Mouse (Mus musculus) CH12.LX (cell line): ENCODE measurements at regions not wholly inside any gene's neighbourhood (a gene's known extent, or its start where the extent isn't known, plus 50 kb on each side); places are given as distances from the start of the nearest gene placed in this dataset.

Experiments
- DNase-seq: peaks from one replicate; pipeline ENCODE4 v3.0.0-alpha.2; 2013; ENCODE audit errors: extremely low read depth
- H3K27ac ChIP-seq: 2 replicates; pipeline ENCODE4 v1.5.1; 2012; ENCODE audit warnings: low read depth, mild to moderate bottlenecking, control low read depth, moderate library complexity; ENCODE audit not compliant: insufficient read depth
- H3K27me3 ChIP-seq: replicated peaks from 2 replicates; pipeline ENCODE3; 2012; ENCODE audit warnings: inconsistent platforms
- H3K36me3 ChIP-seq, 2 experiments: replicated peaks in 1 of 2; 2 replicates each; pipeline versions ENCODE3 to v1.6.1; 2012; ENCODE audit warnings: inconsistent platforms in 1 of 2, low read length in 1 of 2, mild to moderate bottlenecking in 1 of 2, mixed read lengths in 1 of 2, moderate library complexity in 1 of 2; ENCODE audit not compliant: control insufficient read depth in 1 of 2, insufficient read depth in 1 of 2
- H3K4me1 ChIP-seq, 2 experiments: 2 replicates each; pipeline ENCODE4 v1.6.1; 2012; ENCODE audit warnings: inconsistent platforms in 1 of 2, moderate library complexity in 1 of 2; ENCODE audit not compliant: insufficient read depth in 2 of 2, control insufficient read depth in 1 of 2
- H3K4me2 ChIP-seq: 2 replicates; pipeline ENCODE4 v1.6.1; 2012; ENCODE audit warnings: low read depth, mild to moderate bottlenecking, control low read depth; ENCODE audit not compliant: poor library complexity, insufficient read depth, severe bottlenecking
- H3K4me3 ChIP-seq, 3 experiments: fragments of 150-350 bp in 1 of 3; sonication (generic) in 1 of 3; replicated peaks in 1 of 3; 2 replicates each; pipeline versions ENCODE3 to v1.5.1; 2011 to 2012; ENCODE audit warnings: low read depth in 2 of 3, low read length in 2 of 3, mild to moderate bottlenecking in 2 of 3, moderate library complexity in 2 of 3, control low read depth in 1 of 3, improper control_type of control experiment in 1 of 3, inconsistent platforms in 1 of 3, mixed read lengths in 1 of 3; ENCODE audit not compliant: poor library complexity in 1 of 3
- H3K79me2 ChIP-seq: replicated peaks from 2 replicates; pipeline ENCODE4 v1.6.1; 2012; ENCODE audit warnings: mild to moderate bottlenecking, moderate library complexity; ENCODE audit not compliant: control insufficient read depth, poor library complexity, insufficient read depth, severe bottlenecking; ENCODE audit errors: extremely low read depth
- H3K9ac ChIP-seq: 2 replicates; pipeline ENCODE4 v1.6.1; 2012; ENCODE audit warnings: low read depth, mild to moderate bottlenecking, control low read depth, moderate library complexity; ENCODE audit not compliant: insufficient read depth
- H3K9me3 ChIP-seq: replicated peaks from 2 replicates; pipeline ENCODE3; 2012; ENCODE audit warnings: low read length, inconsistent platforms, mixed read lengths
- CHD2 ChIP-seq: IDR thresholded peaks from 2 replicates; pipeline ENCODE4 v1.6.1; 2011; ENCODE audit warnings: low read length, improper control_type of control experiment
- CTCF ChIP-seq, 2 experiments: IDR thresholded peaks in 1 of 2; conservative IDR thresholded peaks in 1 of 2; 2 replicates each; pipeline ENCODE4 v1.5.1; 2011 to 2012; ENCODE audit warnings: low read depth in 2 of 2, low read length in 2 of 2, improper control_type of control experiment in 1 of 2, inconsistent platforms in 1 of 2, mild to moderate bottlenecking in 1 of 2, moderate library complexity in 1 of 2
- ELF1 ChIP-seq: IDR thresholded peaks from 2 replicates; pipeline ENCODE4 v1.6.1; 2014; ENCODE audit warnings: low read depth, mild to moderate bottlenecking, inconsistent platforms, low read length, improper control_type of control experiment
- GABPA ChIP-seq: IDR thresholded peaks from 2 replicates; pipeline ENCODE4 v1.6.1; 2012; ENCODE audit warnings: low read depth, low read length, improper control_type of control experiment, inconsistent platforms; ENCODE audit not compliant: insufficient replicate concordance
- HCFC1 ChIP-seq: IDR thresholded peaks from 2 replicates; pipeline ENCODE4 v1.6.1; 2012; ENCODE audit warnings: low read depth, mild to moderate bottlenecking, inconsistent platforms, low read length, improper control_type of control experiment
- IRF4 ChIP-seq: IDR thresholded peaks from 2 replicates; pipeline ENCODE4 v1.6.1; 2014; ENCODE audit warnings: low read depth, mild to moderate bottlenecking, inconsistent platforms, low read length, improper control_type of control experiment
- JUN ChIP-seq: IDR thresholded peaks from 2 replicates; pipeline ENCODE4 v1.6.1; 2011; ENCODE audit warnings: low read depth, mild to moderate bottlenecking, low read length, improper control_type of control experiment, moderate library complexity; ENCODE audit not compliant: insufficient read depth
- MAX ChIP-seq: IDR thresholded peaks from 2 replicates; pipeline ENCODE4 v1.6.1; 2011; ENCODE audit warnings: low read length, improper control_type of control experiment
- MEF2A ChIP-seq: IDR thresholded peaks from 2 replicates; pipeline ENCODE4 v1.6.1; 2014; ENCODE audit warnings: low read depth, mild to moderate bottlenecking, inconsistent platforms, low read length, improper control_type of control experiment, borderline replicate concordance
- MXI1 ChIP-seq: IDR thresholded peaks from 2 replicates; pipeline ENCODE4 v1.6.1; 2011; ENCODE audit warnings: mild to moderate bottlenecking, low read depth, low read length, improper control_type of control experiment
- MYC ChIP-seq: IDR thresholded peaks from 2 replicates; pipeline ENCODE4 v1.6.1; 2011; ENCODE audit warnings: low read depth, mild to moderate bottlenecking, improper control_type of control experiment, low read length
- NELFE ChIP-seq: IDR thresholded peaks from 2 replicates; pipeline ENCODE4 v1.6.1; 2011; ENCODE audit warnings: low read depth, low read length, improper control_type of control experiment
- POLR2AphosphoS2 ChIP-seq: IDR thresholded peaks from 2 replicates; pipeline ENCODE4 v1.6.1; 2011; ENCODE audit warnings: low read depth, low read length, improper control_type of control experiment
- RAD21 ChIP-seq: IDR thresholded peaks from 2 replicates; pipeline ENCODE4 v1.6.1; 2011; ENCODE audit warnings: low read depth, mild to moderate bottlenecking, low read length, improper control_type of control experiment, moderate library complexity
- SIN3A ChIP-seq: IDR thresholded peaks from 2 replicates; pipeline ENCODE4 v1.6.1; 2012; ENCODE audit warnings: low read length, improper control_type of control experiment, inconsistent platforms
- SMC3 ChIP-seq: IDR thresholded peaks from 2 replicates; pipeline ENCODE4 v1.6.1; 2011; ENCODE audit warnings: low read depth, low read length, improper control_type of control experiment
- TBP ChIP-seq: conservative IDR thresholded peaks from 2 replicates; pipeline ENCODE4 v1.6.1; 2011; ENCODE audit warnings: low read depth, low read length, improper control_type of control experiment
- TCF12 ChIP-seq: IDR thresholded peaks from 2 replicates; pipeline ENCODE4 v1.6.1; 2014; ENCODE audit warnings: low read depth, mild to moderate bottlenecking, inconsistent platforms, low read length, improper control_type of control experiment
- USF1 ChIP-seq: IDR thresholded peaks from 2 replicates; pipeline ENCODE4 v1.6.1; 2014; ENCODE audit warnings: low read depth, mild to moderate bottlenecking, inconsistent platforms, low read length, improper control_type of control experiment
- USF2 ChIP-seq: conservative IDR thresholded peaks from 2 replicates; pipeline ENCODE4 v1.6.1; 2011; ENCODE audit warnings: low read depth, low read length, improper control_type of control experiment
- ZC3H11A ChIP-seq: IDR thresholded peaks from 2 replicates; pipeline ENCODE4 v1.6.1; 2012; ENCODE audit warnings: low read depth, mild to moderate bottlenecking, inconsistent platforms, low read length, improper control_type of control experiment
- ZKSCAN1 ChIP-seq: IDR thresholded peaks from 2 replicates; pipeline ENCODE4 v1.6.1; 2012; ENCODE audit warnings: low read depth, inconsistent platforms, low read length, improper control_type of control experiment, borderline replicate concordance
- ZNF384 ChIP-seq: IDR thresholded peaks from 2 replicates; pipeline ENCODE4 v1.6.1; 2012; ENCODE audit warnings: low read depth, low read length, improper control_type of control experiment, inconsistent platforms
- dilution Hi-C: fragments of 300-500 bp; cut with MboI; formaldehyde crosslinking; loops from 2 replicates; pipeline ENCODE4 v1.14.3; 2020; ENCODE audit warnings: low sequenced_read_pairs; ENCODE audit not compliant: extremely low pct_unique_long_range_greater_than_20kb, extremely low pct_ligation_motif_present
- in situ Hi-C: fragments of 300-500 bp; cut with MboI; formaldehyde crosslinking; loops from 3 replicates; pipeline ENCODE4 v1.14.3; 2019; ENCODE audit warnings: low sequenced_read_pairs, low pct_ligation_motif_present, low pct_unique_long_range_greater_than_20kb, mixed read lengths

DNA sequence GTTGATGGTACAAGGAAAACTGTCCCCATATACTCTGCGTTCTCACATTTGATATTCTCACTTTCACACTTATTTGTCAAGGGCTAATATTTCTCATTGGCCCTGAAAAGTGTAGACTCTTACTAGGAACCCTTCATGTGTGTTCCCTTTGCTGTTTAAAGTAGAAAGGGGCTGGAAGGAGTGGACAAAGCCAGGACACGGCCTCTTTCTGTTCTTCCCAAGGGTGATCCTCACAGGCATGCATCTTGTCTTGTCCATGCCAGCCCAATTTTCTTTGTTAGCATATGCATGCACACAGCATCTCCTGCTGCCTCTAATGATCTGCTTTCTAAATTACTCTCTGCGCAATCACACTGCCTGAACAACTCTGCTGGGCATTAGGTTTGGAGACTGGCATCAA is 451.8 kb downstream of the Lmo4 start:
- in situ Hi-C loops, result no loop called here
- H3K4me1 ChIP-seq, result no peaks in the 10 kb centered on the region

DNA sequence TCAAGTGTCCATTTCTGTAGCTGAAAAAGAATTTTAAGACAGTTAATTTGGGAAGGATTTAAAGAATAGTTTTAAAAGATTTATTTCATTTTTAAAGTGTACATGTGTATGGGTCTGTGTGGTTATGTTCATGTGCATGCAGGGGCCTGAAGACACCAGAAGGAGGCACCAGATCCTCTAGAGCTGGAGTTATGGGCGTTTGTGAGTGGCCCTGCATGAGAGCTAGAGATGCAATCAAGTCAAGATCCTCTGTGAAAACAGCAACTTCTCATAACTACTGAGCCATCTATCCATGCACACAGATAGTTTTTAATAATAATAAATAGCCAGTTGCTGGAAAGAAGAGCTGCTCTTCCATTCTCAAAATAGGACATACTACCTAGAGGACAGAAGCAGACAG is 452.4 kb downstream of the Lmo4 start:
- dilution Hi-C loops, result no loop called here
- H3K27ac ChIP-seq, result no peak overlapping the region

More for the DNA sequence above, 451.8 kb downstream of the Lmo4 start:
- H3K27ac ChIP-seq, result no peak overlapping the region
- H3K9ac ChIP-seq, result no peak overlapping the region
- no peaks in the 10 kb centered on the region for H3K27me3 ChIP-seq
- H3K4me3 ChIP-seq, result no peak overlapping the region
- no peaks in the 10 kb centered on the region for H3K36me3 ChIP-seq
- no peak overlapping the region for H3K4me2 ChIP-seq
- no peaks in the 10 kb centered on the region for H3K79me2 ChIP-seq
- TF ChIP-seq JUN (no peak), NELFE (no peak)
- TF ChIP-seq, all 38 proteins: peak for 0
- no peak for DNase-seq
- dilution Hi-C loops, result no loop called here
- H3K9me3 ChIP-seq, result no peaks in the 10 kb centered on the region

DNA sequence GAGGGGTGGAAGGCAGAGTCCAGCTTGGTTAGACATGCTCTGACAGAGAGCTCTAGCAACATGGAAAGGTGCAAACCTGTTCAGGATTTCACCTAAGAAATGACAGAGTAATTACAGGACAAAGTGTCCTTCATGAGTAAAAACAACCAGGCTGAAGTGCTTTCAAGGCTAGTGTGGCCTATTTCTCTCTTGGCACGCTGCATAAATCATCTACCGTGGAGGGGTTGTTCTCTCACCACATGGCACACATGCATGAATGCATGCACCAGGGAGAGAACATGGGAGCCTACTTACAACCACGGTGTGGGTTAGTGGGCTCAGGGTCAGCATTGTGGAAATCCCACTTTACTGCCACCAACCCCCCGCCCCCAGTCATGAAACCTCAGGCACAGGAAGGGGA is 454.9 kb downstream of the Lmo4 start:
- DNase-seq, result no peak
- Histone ChIP-seq H3K4me3 (no peak overlapping the region), H3K9ac (no peak overlapping the region), H3K27ac (no peak overlapping the region), H3K36me3 (no peaks in the 10 kb centered on the region), H3K27me3 (no peaks in the 10 kb centered on the region), H3K4me2 (no peak overlapping the region), H3K79me2 (no peaks in the 10 kb centered on the region), H3K9me3 (no peaks in the 10 kb centered on the region), H3K4me1 (0 out of 4 replicates have a peak, but pooled peaks cover 0 to 2% of the 10 kb centered on the region in 2 experiments)
- TF ChIP-seq MYC (no peak), POLR2AphosphoS2 (no peak), GABPA (no peak), CTCF (conservative IDR thresholded peaks at IDR 0.05 in 1 of 2, IDR thresholded peaks at IDR 0.05 in 1 of 2; ENCODE audit: low read depth in 2 of 2, low read length in 2 of 2) (no peak), ZKSCAN1 (no peak), HCFC1 (no peak), USF2 (no peak), USF1 (no peak)
- dilution Hi-C loops (no loop called here), in situ Hi-C loops (no loop called here)

More for the DNA sequence above, 452.4 kb downstream of the Lmo4 start:
- no peak overlapping the region for H3K9ac ChIP-seq
- H3K27me3 ChIP-seq, result no peaks in the 10 kb centered on the region
- H3K4me1 ChIP-seq, result no peaks in the 10 kb centered on the region
- TF ChIP-seq CTCF (conservative IDR thresholded peaks at IDR 0.05 in 1 of 2, IDR thresholded peaks at IDR 0.05 in 1 of 2; ENCODE audit: low read depth in 2 of 2, low read length in 2 of 2) (peak; percentile 5 to 64; a peak in 2 of 4 replicates), SMC3 (peak; percentile 59), TCF12 (no peak), ZNF384 (no peak), TBP (no peak), ZC3H11A (peak; percentile 1; the same call in 1 of the 2 replicates), RAD21 (peak; percentile 53), POLR2AphosphoS2 (no peak), MXI1 (no peak), IRF4 (no peak), SIN3A (no peak), MEF2A (no peak), MAX (no peak), JUN (no peak), CHD2 (no peak), ELF1 (no peak)
- no peak overlapping the region for H3K4me3 ChIP-seq
- in situ Hi-C loops, result no loop called here
- no peaks in the 10 kb centered on the region for H3K9me3 ChIP-seq
- no peak overlapping the region for H3K4me2 ChIP-seq
- no peaks in the 10 kb centered on the region for H3K36me3 ChIP-seq
- peak; percentile 12 for DNase-seq
- H3K79me2 ChIP-seq, result no peaks in the 10 kb centered on the region
